Mouse (Mus musculus): ENCODE data around the gene Tnfrsf25. TPM values are rescaled to one million over a fixed set of nuclear protein-coding genes. Genes with fewer than 3 reads are reported as not detected.

The Tnfrsf25 gene
- polyA plus RNA-seq, 2 experiments: 0.15 to 0.93 TPM

DNA sequence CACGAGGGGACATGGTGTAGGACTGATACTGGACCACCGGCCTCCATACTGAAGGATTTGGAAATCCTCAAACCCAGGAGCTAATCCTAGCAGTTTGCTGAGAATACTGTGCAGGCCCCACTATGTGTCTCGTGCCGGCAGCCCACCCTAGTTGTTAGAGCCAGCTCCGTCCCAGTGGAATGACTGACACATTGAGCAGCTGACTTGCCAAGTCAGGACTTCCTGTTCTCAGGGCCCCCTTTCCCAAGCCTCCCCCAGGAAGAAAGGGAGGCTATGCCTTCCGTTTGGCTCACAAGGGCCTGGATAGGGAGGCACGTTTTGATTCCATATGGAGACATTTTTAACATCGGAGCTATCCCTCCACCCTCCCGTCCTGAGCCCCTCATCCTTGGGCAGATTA is 25.5 kb upstream of the Tnfrsf25 start:
- ATAC-seq (ENCODE audit: insufficient read depth): no peak
- Histone ChIP-seq H3K27me3 (ENCODE audit: control insufficient read depth, insufficient read depth, low read length) (no peaks in the 10 kb centered on the region), H3K4me3 (ENCODE audit: insufficient read depth in 1 of 2, low read depth in 2 of 2, low read length in 2 of 2) (no peak overlapping the region), H3K27ac (no peak overlapping the region), H3K36me3 (replicated peaks; ENCODE audit: control insufficient read depth, insufficient read depth, low read depth) (no peaks in the 10 kb centered on the region), H3K9me3 (ENCODE audit: control insufficient read depth, low read length) (no peaks in the 10 kb centered on the region), H3K4me1 (replicated peaks; ENCODE audit: control insufficient read depth in 2 of 2, insufficient read depth in 2 of 2, low read length in 1 of 2) (peaks cover 39 to 45% of the 10 kb centered on the region in 2 experiments), H3K9ac (replicated peaks) (no peak overlapping the region), H3K4me2 (ENCODE audit: low read depth) (no peak overlapping the region)
- DNase-seq (ENCODE audit: low read depth in 3 of 3, low spot score in 3 of 3): no peak
- 76% methylated on average over 9 of the region's 9 CpGs for WGBS (ENCODE audit: insufficient replicate concordance)
- TF ChIP-seq EP300 (IDR thresholded peaks at IDR 0.05; ENCODE audit: low read depth) (no peak), CTCF (IDR thresholded peaks at IDR 0.05; ENCODE audit: low read depth) (no peak)

- H3K4me1 ChIP-seq (replicated peaks; ENCODE audit: control insufficient read depth in 2 of 2, insufficient read depth in 2 of 2, low read length in 1 of 2): peaks cover 43 to 46% of the 10 kb centered on the region in 2 experiments
- peak overlapping the region; percentile 75 for H3K9ac ChIP-seq (replicated peaks)
- H3K4me3 ChIP-seq (ENCODE audit: insufficient read depth in 1 of 2, low read depth in 2 of 2, low read length in 2 of 2): peak overlapping the region; percentile 44 to 56
- no peaks in the 10 kb centered on the region for H3K36me3 ChIP-seq (replicated peaks; ENCODE audit: control insufficient read depth, insufficient read depth, low read depth)
- 12% methylated on average over 8 of the region's 8 CpGs for WGBS (ENCODE audit: insufficient replicate concordance)
- DNase-seq (ENCODE audit: low read depth in 3 of 3, low spot score in 3 of 3): peak; percentile 75 to 80 (median 78)
- peak; percentile 96 for ATAC-seq (ENCODE audit: insufficient read depth)
- TF ChIP-seq EP300 (IDR thresholded peaks at IDR 0.05; ENCODE audit: low read depth): no peak
- TF ChIP-seq CTCF (IDR thresholded peaks at IDR 0.05; ENCODE audit: low read depth): no peak
- no peaks in the 10 kb centered on the region for H3K9me3 ChIP-seq (ENCODE audit: control insufficient read depth, low read length)
- peak overlapping the region; percentile 92 for H3K27ac ChIP-seq
- peak overlapping the region; percentile 82 for H3K4me2 ChIP-seq (ENCODE audit: low read depth)
- H3K27me3 ChIP-seq (ENCODE audit: control insufficient read depth, insufficient read depth, low read length): no peaks in the 10 kb centered on the region
Measured at GRCm38 (mm10) chr4:152092751-152093293, 22.9 kb upstream of the Tnfrsf25 start.

GRCm38 (mm10) chr4:152094233-152094632 is 21.5 kb upstream of the Tnfrsf25 start:
- Histone ChIP-seq H3K36me3 (replicated peaks; ENCODE audit: control insufficient read depth, insufficient read depth, low read depth) (no peaks in the 10 kb centered on the region), H3K27ac (no peak overlapping the region), H3K4me3 (ENCODE audit: insufficient read depth in 1 of 2, low read depth in 2 of 2, low read length in 2 of 2) (no peak overlapping the region), H3K4me1 (replicated peaks; ENCODE audit: control insufficient read depth in 2 of 2, insufficient read depth in 2 of 2, low read length in 1 of 2) (peaks cover 36 to 42% of the 10 kb centered on the region in 2 experiments), H3K4me2 (ENCODE audit: low read depth) (no peak overlapping the region), H3K9me3 (ENCODE audit: control insufficient read depth, low read length) (no peaks in the 10 kb centered on the region), H3K27me3 (ENCODE audit: control insufficient read depth, insufficient read depth, low read length) (no peaks in the 10 kb centered on the region), H3K9ac (replicated peaks) (no peak overlapping the region)
- no peak for TF ChIP-seq EP300 (IDR thresholded peaks at IDR 0.05; ENCODE audit: low read depth)
- TF ChIP-seq CTCF (IDR thresholded peaks at IDR 0.05; ENCODE audit: low read depth): no peak
- ATAC-seq (ENCODE audit: insufficient read depth): no peak
- WGBS (ENCODE audit: insufficient replicate concordance): 84% methylated on average over 12 of the region's 12 CpGs
- DNase-seq (ENCODE audit: low read depth in 3 of 3, low spot score in 3 of 3): no peak

GRCm38 (mm10) chr4:152095937-152096910 is 19.5 kb upstream of the Tnfrsf25 start:
- Histone ChIP-seq H3K4me2 (ENCODE audit: low read depth) (peak overlapping the region; percentile 40), H3K4me3 (ENCODE audit: insufficient read depth in 1 of 2, low read depth in 2 of 2, low read length in 2 of 2) (peak overlapping the region in 1 of 2 experiments; percentile 8; a peak in 1 of 4 replicates), H3K4me1 (replicated peaks; ENCODE audit: control insufficient read depth in 2 of 2, insufficient read depth in 2 of 2, low read length in 1 of 2) (peaks cover 36 to 45% of the 10 kb centered on the region in 2 experiments), H3K9ac (replicated peaks) (no peak overlapping the region; the same call in 1 of the 2 replicates), H3K36me3 (replicated peaks; ENCODE audit: control insufficient read depth, insufficient read depth, low read depth) (no peaks in the 10 kb centered on the region), H3K27me3 (ENCODE audit: control insufficient read depth, insufficient read depth, low read length) (no peaks in the 10 kb centered on the region), H3K27ac (peak overlapping the region; percentile 48), H3K9me3 (ENCODE audit: control insufficient read depth, low read length) (no peaks in the 10 kb centered on the region)
- ATAC-seq (ENCODE audit: insufficient read depth) (peak; percentile 55), DNase-seq (ENCODE audit: low read depth in 3 of 3, low spot score in 3 of 3) (peak; percentile 78 to 80 (median 79))
- WGBS (ENCODE audit: insufficient replicate concordance): 15% methylated on average over 27 of the region's 27 CpGs
- TF ChIP-seq CTCF (IDR thresholded peaks at IDR 0.05; ENCODE audit: low read depth) (peak; percentile 97), EP300 (IDR thresholded peaks at IDR 0.05; ENCODE audit: low read depth) (peak; percentile 29; the same call in 1 of the 2 replicates)

GRCm38 (mm10) chr4:152096927-152097326 is 18.8 kb upstream of the Tnfrsf25 start:
- 37% methylated on average over 6 of the region's 6 CpGs for WGBS (ENCODE audit: insufficient replicate concordance)
- H3K4me2 ChIP-seq (ENCODE audit: low read depth): peak overlapping the region; percentile 40
- peak overlapping the region in 1 of 2 experiments; percentile 8; a peak in 1 of 4 replicates for H3K4me3 ChIP-seq (ENCODE audit: insufficient read depth in 1 of 2, low read depth in 2 of 2, low read length in 2 of 2)
- no peaks in the 10 kb centered on the region for H3K9me3 ChIP-seq (ENCODE audit: control insufficient read depth, low read length)
- H3K4me1 ChIP-seq (replicated peaks; ENCODE audit: control insufficient read depth in 2 of 2, insufficient read depth in 2 of 2, low read length in 1 of 2): peaks cover 28 to 41% of the 10 kb centered on the region in 2 experiments
- H3K9ac ChIP-seq (replicated peaks): no peak overlapping the region
- no peaks in the 10 kb centered on the region for H3K27me3 ChIP-seq (ENCODE audit: control insufficient read depth, insufficient read depth, low read length)
- no peak for DNase-seq (ENCODE audit: low read depth in 3 of 3, low spot score in 3 of 3)
- TF ChIP-seq EP300 (IDR thresholded peaks at IDR 0.05; ENCODE audit: low read depth) (no peak), CTCF (IDR thresholded peaks at IDR 0.05; ENCODE audit: low read depth) (no peak)
- no peak overlapping the region for H3K27ac ChIP-seq
- H3K36me3 ChIP-seq (replicated peaks; ENCODE audit: control insufficient read depth, insufficient read depth, low read depth): no peaks in the 10 kb centered on the region
- ATAC-seq (ENCODE audit: insufficient read depth): no peak
